Mouse (Mus musculus) cortical plate, adult 2 months (tissue): ENCODE data around the gene Nhlrc3. TPM values are rescaled to one million over a fixed set of nuclear protein-coding genes. Genes with fewer than 3 reads are reported as not detected.

ENCODE experiments used
- H3K27ac ChIP-seq: fragments of 200-500 bp; 2 replicates; pipeline ENCODE4 v1.5.1; 2012; ENCODE audit warnings: low read length, control low read depth, inconsistent platforms; ENCODE audit not compliant: insufficient read depth
- H3K4me1 ChIP-seq: fragments of 200-500 bp; 2 replicates; pipeline ENCODE4 v1.6.1; 2011; ENCODE audit warnings: low read length; ENCODE audit not compliant: control insufficient read depth, insufficient read depth
- H3K4me3 ChIP-seq: fragments of 200-500 bp; 2 replicates; pipeline ENCODE4 v1.5.1; 2011; ENCODE audit warnings: mild to moderate bottlenecking, low read length, control low read depth; ENCODE audit not compliant: insufficient read depth
- CTCF ChIP-seq: fragments of 200-500 bp; IDR thresholded peaks from 2 replicates; pipeline ENCODE4 v1.5.1; 2011; ENCODE audit warnings: mild to moderate bottlenecking, control low read depth, low read length; ENCODE audit not compliant: insufficient read depth; ENCODE audit errors: extremely low read depth
- POLR2A ChIP-seq: fragments of 200-500 bp; IDR thresholded peaks from 2 replicates; pipeline ENCODE4 v1.6.1; 2011; ENCODE audit warnings: mild to moderate bottlenecking, low read length, control low read depth; ENCODE audit not compliant: insufficient read depth; ENCODE audit errors: extremely low read depth
- polyA plus RNA-seq: library from polyadenylated mRNA; depleted of rRNA; stranded (reverse); fragments of >200 nt; gene quantifications from 2 replicates; pipeline ENCODE4 v1.2.3, GENCODE M21; 2012

Gene Nhlrc3
- polyA plus RNA-seq, 1 experiment, result 7.5 TPM

GRCm38 (mm10) chr3:53460106-53460505 lies 3.0 kb downstream of the Nhlrc3 start:
- H3K27ac ChIP-seq, result no peak overlapping the region

GRCm38 (mm10) chr3:53457750-53458149 lies 5.4 kb downstream of the Nhlrc3 start:
- TF ChIP-seq POLR2A (no peak), CTCF (no peak)

More at GRCm38 (mm10) chr3:53460106-53460505, 3.0 kb downstream of the Nhlrc3 start:
- no peak overlapping the region for H3K4me3 ChIP-seq
- TF ChIP-seq POLR2A (no peak), CTCF (no peak)
- H3K4me1 ChIP-seq, result no peaks in the 10 kb centered on the region

GRCm38 (mm10) chr3:53454984-53455383 lies 8.1 kb downstream of the Nhlrc3 start:
- TF ChIP-seq CTCF (no peak), POLR2A (no peak)
- no peak overlapping the region for H3K27ac ChIP-seq
- no peaks in the 10 kb centered on the region for H3K4me1 ChIP-seq
- H3K4me3 ChIP-seq, result no peak overlapping the region

More at GRCm38 (mm10) chr3:53457750-53458149, 5.4 kb downstream of the Nhlrc3 start:
- no peak overlapping the region for H3K27ac ChIP-seq
- no peak overlapping the region for H3K4me3 ChIP-seq
- H3K4me1 ChIP-seq, result no peaks in the 10 kb centered on the region

GRCm38 (mm10) chr3:53454561-53454960 lies 8.6 kb downstream of the Nhlrc3 start:
- no peak overlapping the region for H3K27ac ChIP-seq
- no peak overlapping the region for H3K4me3 ChIP-seq
- TF ChIP-seq POLR2A, result no peak
- no peak for TF ChIP-seq CTCF
- H3K4me1 ChIP-seq, result no peaks in the 10 kb centered on the region

GRCm38 (mm10) chr3:53454005-53454404 lies 9.1 kb downstream of the Nhlrc3 start:
- Histone ChIP-seq H3K4me3 (no peak overlapping the region), H3K27ac (no peak overlapping the region), H3K4me1 (no peaks in the 10 kb centered on the region)
- TF ChIP-seq CTCF (no peak), POLR2A (no peak)

- no peak overlapping the region for H3K27ac ChIP-seq
- no peaks in the 10 kb centered on the region for H3K4me1 ChIP-seq
- no peak overlapping the region for H3K4me3 ChIP-seq
- TF ChIP-seq POLR2A (no peak), CTCF (no peak)
Measured at GRCm38 (mm10) chr3:53453346-53453745, 9.8 kb downstream of the Nhlrc3 start.

GRCm38 (mm10) chr3:53452351-53452750 lies 10.8 kb downstream of the Nhlrc3 start:
- TF ChIP-seq POLR2A, result no peak
- no peak for TF ChIP-seq CTCF
- no peak overlapping the region for H3K4me3 ChIP-seq
- H3K4me1 ChIP-seq, result no peaks in the 10 kb centered on the region
- H3K27ac ChIP-seq, result no peak overlapping the region

GRCm38 (mm10) chr3:53450666-53451065 lies 12.5 kb downstream of the Nhlrc3 start:
- Histone ChIP-seq H3K4me3 (no peak overlapping the region), H3K4me1 (no peaks in the 10 kb centered on the region), H3K27ac (no peak overlapping the region)
- TF ChIP-seq CTCF (no peak), POLR2A (no peak)

- TF ChIP-seq POLR2A (no peak), CTCF (peak; percentile 62)
- Histone ChIP-seq H3K4me1 (no peaks in the 10 kb centered on the region), H3K4me3 (no peak overlapping the region), H3K27ac (no peak overlapping the region)
Measured at GRCm38 (mm10) chr3:53448208-53448607, 14.9 kb downstream of the Nhlrc3 start.

- H3K4me3 ChIP-seq, result no peak overlapping the region
- TF ChIP-seq CTCF (no peak), POLR2A (no peak)
- no peaks in the 10 kb centered on the region for H3K4me1 ChIP-seq
- H3K27ac ChIP-seq, result no peak overlapping the region
Measured at GRCm38 (mm10) chr3:53446801-53447200, 16.3 kb downstream of the Nhlrc3 start.
